Mouse (Mus musculus) midbrain, postnatal 0 days (tissue): ENCODE data around the gene Sgca. TPM values are rescaled to one million over a fixed set of nuclear protein-coding genes. Genes with fewer than 3 reads are reported as not detected.
A peak's percentile ranks its signal among the peaks of the same experiment; 100 is the strongest.

Experiments
- ATAC-seq: fragments of 200-750 bp; cut with Nextera tagmentation; 2 replicates; pipeline ENCODE4 v1.8.0; 2017; ENCODE audit warnings: moderate number of reproducible peaks, mild to moderate bottlenecking, moderate TSS enrichment, moderate library complexity; ENCODE audit not compliant: low FRiP score
- DNase-seq: peaks from one replicate; pipeline ENCODE4 v3.0.0-alpha.2; 2015; ENCODE audit warnings: low spot score
- H3K27ac ChIP-seq: fragments of 300-500 bp; sonication (generic); 2 replicates; pipeline ENCODE4 v1.5.1; 2014; ENCODE audit warnings: low read depth, mild to moderate bottlenecking, low read length, mixed read lengths
- H3K27me3 ChIP-seq: fragments of 300-500 bp; sonication (generic); 2 replicates; pipeline ENCODE4 v1.6.1; 2014; ENCODE audit warnings: low read length, control low read depth, mixed read lengths; ENCODE audit not compliant: insufficient read depth
- H3K36me3 ChIP-seq: fragments of 300-500 bp; sonication (generic); 2 replicates; pipeline ENCODE4 v1.6.1; 2014; ENCODE audit warnings: low read length, control low read depth, mixed read lengths; ENCODE audit not compliant: insufficient read depth
- H3K4me1 ChIP-seq: fragments of 300-500 bp; sonication (generic); 2 replicates; pipeline ENCODE4 v1.6.1; 2014; ENCODE audit warnings: mild to moderate bottlenecking, control low read depth, antibody characterized with exemption, low read length, mixed read lengths; ENCODE audit not compliant: insufficient read depth
- H3K4me2 ChIP-seq: fragments of 300-500 bp; sonication (generic); 2 replicates; pipeline ENCODE4 v1.6.1; 2014; ENCODE audit warnings: low read depth, mild to moderate bottlenecking, low read length, mixed read lengths; ENCODE audit not compliant: poor library complexity, severe bottlenecking
- H3K4me3 ChIP-seq: fragments of 300-500 bp; sonication (generic); 2 replicates; pipeline ENCODE4 v1.5.1; 2014; ENCODE audit warnings: low read depth, mild to moderate bottlenecking, low read length, moderate library complexity
- H3K9ac ChIP-seq: fragments of 300-500 bp; sonication (generic); replicated peaks from 2 replicates; pipeline ENCODE4 v1.6.1; 2014; ENCODE audit warnings: mild to moderate bottlenecking, low read length, moderate library complexity, mixed read lengths; ENCODE audit not compliant: poor library complexity, severe bottlenecking
- H3K9me3 ChIP-seq: fragments of 300-500 bp; sonication (generic); 2 replicates; pipeline ENCODE4 v1.6.1; 2016; ENCODE audit warnings: low read length, control low read depth
- CTCF ChIP-seq: IDR thresholded peaks from 2 replicates; pipeline ENCODE4 v1.5.1; 2016; ENCODE audit warnings: antibody characterized with exemption, mild to moderate bottlenecking
- WGBS: fragments of 180-500 bp; shearing (Covaris S2); extraction: QIAGEN DNeasy Blood & Tissue Kit; methylation state at CpG from one replicate; pipeline ENCODE4 v1.1.7; 2014; 5-methylcytosine and 5-hydroxymethylcytosine counted together
- polyA plus RNA-seq: library from polyadenylated mRNA; unstranded; fragments of >200 nt; fragmentation: Nextera tagmentation; extraction: Ambion mirVana; gene quantifications from 2 replicates; pipeline ENCODE4 v1.2.1, GENCODE M21; 2015
- total RNA-seq: library from RNA; depleted of rRNA; stranded (reverse); fragments of >200 nt; gene quantifications from 2 replicates; pipeline ENCODE4 v1.2.3, GENCODE M21; 2014; rRNA removed

Sgca gene
- total RNA-seq, result not detected in 2 replicates
- polyA plus RNA-seq, result 0.29 and 0.39 TPM in 2 replicates

- H3K4me2 ChIP-seq, result no peak within 1 kb of the TSS
- no peak for TF ChIP-seq CTCF
- ATAC-seq (no peak), DNase-seq (no peak)
- 81% methylated on average over 5 of the region's 5 CpGs for WGBS
- H3K4me1 ChIP-seq, result 0 out of 2 replicates have a peak, but pooled peaks cover 5% of the 10 kb centered on the region
- H3K27me3 ChIP-seq, result no peaks in the 10 kb centered on the region
- no peak within 1 kb of the TSS for H3K9ac ChIP-seq
- no peak within 1 kb of the TSS for H3K4me3 ChIP-seq
- no peak within 1 kb of the TSS for H3K27ac ChIP-seq
- no peaks in the 10 kb centered on the region for H3K36me3 ChIP-seq
- H3K9me3 ChIP-seq, result no peaks in the 10 kb centered on the region
Observed at GRCm38 (mm10) chr11:94976199-94976598, at the start of gene Sgca. Gene Sgca (minus strand): TSS chr11:94976327.

- no peak overlapping the region for H3K4me3 ChIP-seq
- WGBS, result 85% methylated on average over 11 of the region's 11 CpGs
- H3K36me3 ChIP-seq, result peaks cover 49% of the 10 kb centered on the region
- H3K4me2 ChIP-seq, result no peak overlapping the region
- ATAC-seq (no peak), DNase-seq (no peak)
- no peaks in the 10 kb centered on the region for H3K9me3 ChIP-seq
- H3K9ac ChIP-seq, result no peak overlapping the region
- TF ChIP-seq CTCF, result no peak
- no peak overlapping the region for H3K27ac ChIP-seq
- no peaks in the 10 kb centered on the region for H3K4me1 ChIP-seq
- no peaks in the 10 kb centered on the region for H3K27me3 ChIP-seq
Observed at GRCm38 (mm10) chr11:95025227-95026012, 49.3 kb upstream of the Sgca start.

- no peak for TF ChIP-seq CTCF
- DNase-seq (peak; percentile 84), ATAC-seq (no peak)
- 69% methylated on average over 29 of the region's 29 CpGs for WGBS
- no peaks in the 10 kb centered on the region for H3K9me3 ChIP-seq
- H3K9ac ChIP-seq, result no peak overlapping the region
- no peak overlapping the region for H3K4me2 ChIP-seq
- no peak overlapping the region for H3K27ac ChIP-seq
- peaks cover 54% of the 10 kb centered on the region for H3K36me3 ChIP-seq
- no peaks in the 10 kb centered on the region for H3K27me3 ChIP-seq
- no peaks in the 10 kb centered on the region for H3K4me1 ChIP-seq
- H3K4me3 ChIP-seq, result no peak overlapping the region
Observed at GRCm38 (mm10) chr11:95024439-95025184, 48.5 kb upstream of the Sgca start.

- H3K36me3 ChIP-seq, result peaks cover 63% of the 10 kb centered on the region
- ATAC-seq (no peak), DNase-seq (no peak)
- no peak overlapping the region for H3K4me3 ChIP-seq
- no peak; the same call in 1 of the 2 replicates for TF ChIP-seq CTCF
- H3K27ac ChIP-seq, result no peak overlapping the region
- WGBS, result 97% methylated on average over 9 of the region's 9 CpGs
- no peaks in the 10 kb centered on the region for H3K9me3 ChIP-seq
- no peaks in the 10 kb centered on the region for H3K4me1 ChIP-seq
- H3K4me2 ChIP-seq, result no peak overlapping the region
- H3K9ac ChIP-seq, result no peak overlapping the region
- H3K27me3 ChIP-seq, result no peaks in the 10 kb centered on the region
Observed at GRCm38 (mm10) chr11:95023481-95023880, 47.4 kb upstream of the Sgca start.

GRCm38 (mm10) chr11:95022237-95022992 is 46.3 kb upstream of the Sgca start:
- Histone ChIP-seq H3K36me3 (peaks cover 63% of the 10 kb centered on the region), H3K27ac (no peak overlapping the region), H3K9me3 (no peaks in the 10 kb centered on the region), H3K27me3 (no peaks in the 10 kb centered on the region), H3K4me2 (no peak overlapping the region), H3K9ac (no peak overlapping the region), H3K4me3 (no peak overlapping the region), H3K4me1 (no peaks in the 10 kb centered on the region)
- TF ChIP-seq CTCF, result peak; percentile 67
- WGBS, result 83% methylated on average over 10 of the region's 10 CpGs
- ATAC-seq (no peak), DNase-seq (no peak)
